Mouse (Mus musculus) erythroblast, embryonic 14.5 days (primary cell): ENCODE results near the gene Atp7b.

Source experiments
- GATA1 ChIP-seq: IDR thresholded peaks from 2 replicates; pipeline ENCODE4 v1.6.1; 2012; ENCODE audit warnings: low read length, inconsistent platforms, mixed read lengths
- TAL1 ChIP-seq: IDR thresholded peaks from 3 replicates; pipeline ENCODE4 v1.6.1; 2012; ENCODE audit warnings: low read length, inconsistent platforms, mixed read lengths

GRCm38 (mm10) chr8:22056850-22057249 is 3.3 kb downstream of the Atp7b start:
- TF ChIP-seq TAL1 (no peak), GATA1 (no peak)
